Mouse (Mus musculus): ENCODE results near the gene Lrrn1. TPM values are rescaled to one million over a fixed set of nuclear protein-coding genes. Genes with fewer than 3 reads are reported as not detected.

Lrrn1 gene
- polyA plus RNA-seq, 3 experiments from 2014 or later: not detected

GRCm38 (mm10) chr6:107583759-107584383 is 54.3 kb downstream of the Lrrn1 start:
- no peak for ATAC-seq

- ATAC-seq: no peak
These were observed 75.6 kb downstream of the Lrrn1 start for GRCm38 (mm10) chr6:107605151-107605550.

- no peak for ATAC-seq
These were observed 84.7 kb downstream of the Lrrn1 start for GRCm38 (mm10) chr6:107614288-107614687.
